Mouse (Mus musculus): ENCODE measurements at regions not wholly inside any gene's neighbourhood (a gene's known extent, or its start where the extent isn't known, plus 50 kb on each side); places are given as distances from the start of the nearest gene placed in this dataset.

DNA sequence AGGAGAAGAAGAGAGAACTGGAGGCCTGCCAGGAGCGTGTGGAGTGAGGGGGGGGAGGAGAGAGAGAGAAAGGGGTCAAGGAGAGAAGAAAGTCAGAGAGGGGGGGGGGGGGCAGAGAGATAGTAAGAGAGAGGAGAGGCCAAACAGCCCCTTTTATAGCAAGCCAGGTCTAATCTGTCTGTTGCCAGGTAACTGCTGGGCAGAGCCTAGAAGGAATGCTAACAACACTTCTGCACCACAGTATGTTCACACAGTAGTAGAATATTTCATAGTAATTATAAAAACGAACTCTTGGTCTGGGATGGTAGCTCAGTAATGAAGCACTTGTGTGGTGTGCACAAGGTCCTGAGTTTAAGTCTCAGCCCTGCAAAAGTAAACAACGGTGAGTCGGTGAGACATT, 248.4 kb upstream of the Cdh5 start:
- DNase-seq (ENCODE audit: inconsistent age in 2 of 2, low spot score in 1 of 2) = no peak

DNA sequence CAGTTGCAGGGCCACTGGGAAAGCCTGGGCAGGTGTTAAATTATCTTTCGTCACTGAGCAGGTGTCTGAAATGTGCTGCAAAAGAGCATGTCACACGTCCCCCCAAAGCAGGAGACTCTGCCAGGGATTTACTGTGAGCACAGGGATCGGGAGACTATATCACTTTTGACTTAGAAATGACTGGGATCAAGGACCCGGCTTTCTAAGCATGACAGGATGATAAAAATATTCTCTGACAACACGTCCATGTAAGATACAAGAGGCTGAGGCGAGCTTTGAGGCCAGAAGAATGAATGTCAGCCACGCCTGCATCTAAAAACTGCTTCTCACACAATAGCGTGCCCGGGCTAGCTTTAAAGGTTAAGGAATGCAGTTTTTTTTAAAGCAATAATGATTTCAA, 246.1 kb upstream of the Cdh5 start:
- DNase-seq (ENCODE audit: inconsistent age in 2 of 2, low spot score in 1 of 2) = peak in 1 of 2 experiments; percentile 37

DNA sequence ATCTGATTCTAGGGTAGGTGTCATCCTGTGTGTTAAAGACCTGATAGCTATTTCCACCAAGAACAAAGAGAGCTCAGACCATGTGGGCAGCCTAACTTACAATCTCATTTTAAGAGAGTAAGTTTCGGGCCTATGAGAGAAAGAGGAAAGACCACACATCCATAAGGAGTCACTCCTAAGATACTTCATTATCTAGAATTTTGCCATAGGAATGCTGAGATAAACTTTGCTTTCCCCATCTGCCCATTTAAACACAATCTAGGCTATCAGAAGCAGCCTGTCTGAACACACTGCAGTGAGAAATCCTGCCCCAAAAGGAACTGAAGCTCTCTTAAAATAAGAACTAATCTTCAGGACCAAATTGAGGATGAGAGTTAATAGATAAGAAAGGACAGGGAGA, 242.3 kb upstream of the Cdh5 start:
- DNase-seq (ENCODE audit: inconsistent age in 2 of 2, low spot score in 1 of 2) = no peak

DNA sequence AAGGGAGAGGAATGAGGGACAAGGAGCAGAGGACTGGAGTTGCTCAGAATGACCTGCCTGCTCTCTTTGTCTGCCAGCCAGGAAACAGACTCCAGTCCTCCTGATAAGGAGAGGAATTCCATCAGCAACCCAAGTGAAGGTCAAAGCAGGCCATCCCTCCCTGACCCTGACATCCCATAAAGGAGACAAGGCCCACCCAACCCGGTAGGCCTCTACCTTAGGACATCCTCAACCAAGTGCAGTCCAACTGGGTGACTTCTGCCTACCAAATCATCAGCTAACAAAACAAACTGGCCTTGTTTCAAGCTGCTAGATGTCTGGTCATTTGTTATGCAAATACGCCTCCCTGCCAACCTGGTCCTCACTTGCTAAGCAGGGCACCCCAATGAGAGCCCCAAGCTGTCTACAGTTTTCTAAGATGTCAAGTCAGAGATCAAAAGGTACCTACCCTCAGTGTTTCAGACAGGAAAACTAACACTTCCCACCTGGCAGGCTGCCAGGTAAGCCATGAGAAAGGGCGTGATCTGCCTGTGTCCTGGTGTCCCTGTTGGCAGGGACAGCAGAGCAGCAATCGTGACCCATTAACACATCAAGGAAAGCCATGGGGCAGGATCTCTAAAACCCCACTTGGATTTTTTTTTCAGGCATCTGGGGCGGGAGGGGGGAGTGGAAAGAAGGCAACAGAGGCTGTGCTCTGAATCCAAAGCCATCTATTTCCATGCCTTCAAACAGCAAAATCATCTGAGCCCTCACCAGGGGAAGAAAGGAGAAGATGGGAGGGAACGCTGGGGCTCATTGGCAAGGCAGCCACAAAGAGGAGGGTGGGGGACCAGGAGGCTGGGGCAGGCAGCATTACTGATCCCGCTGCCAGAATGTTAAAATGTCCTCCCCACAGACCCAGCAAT, 227.6 kb upstream of the Cdh5 start:
- DNase-seq (ENCODE audit: inconsistent age in 2 of 2, low spot score in 1 of 2) = peak; percentile 16 to 54

DNA sequence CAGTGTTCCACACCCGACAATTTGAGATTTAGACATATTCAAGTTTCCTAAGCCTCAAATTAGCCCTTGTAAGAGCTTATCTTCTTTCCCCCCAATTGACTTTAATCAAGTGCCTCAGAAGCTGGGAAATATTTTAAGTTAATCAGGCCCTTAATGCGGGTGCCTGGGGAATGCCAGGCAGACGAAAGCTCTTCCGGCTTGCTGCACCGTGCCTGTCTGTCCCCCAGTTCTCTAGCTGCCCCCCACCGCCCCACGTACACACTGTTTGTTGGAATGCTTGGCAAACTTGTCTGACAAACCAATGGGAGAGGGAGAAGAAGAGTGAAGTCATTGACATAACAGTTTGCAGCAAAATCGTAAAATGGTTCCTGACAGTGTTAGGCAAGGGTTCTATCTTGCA, 226.9 kb upstream of the Cdh5 start:
- no peak for DNase-seq (ENCODE audit: inconsistent age in 2 of 2, low spot score in 1 of 2)

DNA sequence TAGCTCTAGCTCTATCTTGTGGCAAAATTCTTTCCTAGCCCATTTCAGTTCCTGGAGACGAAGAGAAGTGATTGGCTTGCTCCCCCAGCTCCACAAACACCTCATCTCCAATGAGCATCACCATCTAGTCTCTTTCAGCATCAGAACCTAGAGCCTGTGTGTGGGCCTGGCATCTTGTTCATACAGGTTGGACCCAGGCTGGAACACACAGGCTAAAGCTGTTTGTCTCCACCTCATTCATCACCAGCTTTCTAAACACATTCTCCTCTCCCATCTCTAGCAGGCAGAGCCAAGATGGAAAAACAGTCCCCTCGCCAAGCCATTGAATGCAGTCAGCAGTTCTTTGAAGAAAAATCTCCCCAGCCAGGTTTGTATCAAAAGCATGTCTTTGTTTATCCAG, 221.9 kb upstream of the Cdh5 start:
- DNase-seq (ENCODE audit: inconsistent age in 2 of 2, low spot score in 1 of 2) = no peak

DNA sequence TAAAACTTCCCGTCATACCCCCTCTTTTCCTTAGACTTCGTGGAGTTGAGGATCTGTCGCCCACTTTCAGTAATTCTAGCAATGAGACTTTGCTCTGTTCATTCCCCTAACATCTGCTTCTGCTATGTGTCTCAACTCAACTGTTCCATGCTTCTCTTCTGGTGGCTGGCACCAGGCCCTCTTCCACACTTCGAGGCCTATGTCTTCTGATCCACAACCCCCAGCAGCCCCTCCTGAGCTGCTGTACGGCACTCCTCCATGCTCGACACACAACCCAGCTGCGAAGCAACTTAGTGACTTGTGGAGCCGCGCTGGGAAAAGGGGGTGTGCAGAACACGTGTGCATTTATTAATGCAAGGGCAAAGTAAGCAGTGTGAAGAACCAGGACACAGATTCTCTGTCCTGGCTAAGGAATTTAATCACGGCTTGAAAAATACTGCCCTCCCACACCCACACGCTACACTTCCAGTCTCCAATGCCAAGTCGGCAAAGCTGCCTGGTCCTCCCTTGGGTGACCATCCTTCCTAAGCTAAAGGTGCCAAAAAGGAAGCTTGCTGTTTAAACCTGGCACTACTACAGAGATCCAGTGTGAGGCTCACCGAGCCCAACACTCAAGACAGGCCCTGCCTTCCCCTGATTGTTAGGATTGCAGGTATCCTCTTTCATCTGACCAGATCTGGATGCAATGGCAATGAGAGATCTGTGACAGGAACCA, 220.8 kb upstream of the Cdh5 start:
- peak in 1 of 2 experiments; percentile 26 for DNase-seq (ENCODE audit: inconsistent age in 2 of 2, low spot score in 1 of 2)

DNA sequence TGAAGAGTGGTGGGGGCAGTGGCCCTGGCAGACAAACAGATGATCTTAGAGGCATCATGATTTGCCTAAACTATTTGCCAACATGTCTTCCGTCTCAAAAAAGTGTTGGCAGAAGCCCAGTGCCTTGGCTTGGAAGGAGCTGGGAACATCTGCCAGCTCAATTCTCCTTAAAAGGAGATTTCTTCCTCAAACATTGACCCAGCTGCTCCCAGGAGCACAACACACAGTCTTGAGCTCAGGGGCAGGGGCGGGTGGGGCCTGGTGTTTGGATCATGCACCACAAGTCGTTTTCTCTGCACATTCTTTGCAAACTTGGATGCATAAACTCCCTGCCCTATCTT, 220.3 kb upstream of the Cdh5 start:
- peak in 1 of 2 experiments; percentile 33 for DNase-seq (ENCODE audit: inconsistent age in 2 of 2, low spot score in 1 of 2)

DNA sequence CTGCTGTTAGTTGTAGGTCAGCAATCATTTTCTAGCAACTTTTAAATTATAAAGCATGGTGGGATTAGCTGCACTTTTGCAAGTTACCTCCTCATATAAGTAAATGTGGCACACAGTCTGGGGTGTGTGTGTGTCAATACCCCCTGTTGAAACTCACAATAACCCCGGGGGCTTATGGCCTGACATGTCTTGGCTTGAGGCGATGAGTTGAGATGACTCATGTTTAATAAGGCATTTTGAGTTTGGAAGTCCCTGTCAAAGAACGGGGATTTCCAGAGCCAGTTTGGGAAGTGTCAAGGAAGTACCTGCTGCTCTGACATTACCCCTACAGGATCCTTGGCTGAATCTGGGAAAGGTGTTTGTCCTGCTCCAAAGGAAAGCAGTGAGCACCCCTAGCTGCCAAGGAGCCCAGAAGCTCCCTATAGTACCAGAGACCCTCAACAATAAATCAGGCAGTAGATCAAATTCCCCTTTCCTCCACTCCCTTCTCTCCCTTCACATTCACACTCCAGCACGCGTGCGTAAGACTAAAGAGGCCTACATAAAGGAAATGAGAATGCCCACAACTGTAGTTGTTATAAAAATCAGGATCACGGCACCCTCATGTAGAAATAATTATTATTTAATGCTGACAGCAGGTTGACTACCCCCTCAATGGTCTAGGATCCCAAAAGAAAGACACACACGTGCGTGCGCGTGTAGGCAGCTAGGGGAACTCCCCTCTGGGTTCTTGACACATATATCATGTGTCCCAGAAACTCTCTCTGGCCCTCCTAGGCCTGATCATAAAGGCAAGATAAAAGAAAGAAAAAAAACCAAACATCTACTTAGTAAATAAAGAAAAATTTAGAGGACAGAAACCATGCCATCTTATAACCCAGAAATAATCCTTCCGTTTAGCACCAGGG, 216.3 kb upstream of the Cdh5 start:
- no peak for DNase-seq (ENCODE audit: inconsistent age in 2 of 2, low spot score in 1 of 2)

DNA sequence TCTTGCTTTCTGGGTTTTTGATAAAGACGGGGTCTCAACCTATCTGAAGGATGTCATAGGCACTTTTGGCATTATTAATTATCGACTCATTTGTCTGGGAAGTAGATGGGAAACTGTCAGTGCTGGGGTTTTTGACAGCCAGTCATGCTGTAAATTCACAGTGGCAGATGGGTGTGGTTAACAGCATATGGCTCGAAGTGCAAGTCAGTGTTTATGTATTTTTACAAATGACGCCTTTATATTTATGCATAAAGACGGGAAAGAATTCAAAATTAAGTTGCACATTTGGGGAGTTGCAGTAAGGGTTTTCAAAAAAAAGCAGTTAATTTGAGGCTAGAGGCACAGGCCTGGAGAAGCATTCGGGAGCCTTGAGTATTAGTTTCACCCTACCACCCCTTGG, 206.8 kb upstream of the Cdh5 start:
- DNase-seq (ENCODE audit: inconsistent age in 2 of 2, low spot score in 1 of 2) = no peak

DNA sequence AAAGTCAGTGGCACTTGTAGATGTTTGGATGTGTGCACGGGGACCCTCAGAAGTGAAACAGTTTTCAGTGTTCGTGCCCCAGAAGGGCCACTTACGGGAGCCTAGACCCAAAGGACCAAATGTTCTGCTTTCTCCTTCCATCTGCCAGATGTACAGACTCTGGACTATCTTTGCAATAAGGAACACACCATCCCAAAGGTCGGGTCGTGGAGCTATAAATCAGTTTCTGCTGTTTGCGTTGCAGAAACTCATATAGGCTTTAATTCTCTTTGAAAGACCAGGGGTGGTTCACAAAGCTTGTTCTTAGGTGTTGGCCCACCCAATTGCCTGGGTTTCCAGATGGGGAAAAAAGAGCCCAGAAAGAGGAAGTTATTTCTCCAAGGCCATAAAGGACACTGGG, 206.3 kb upstream of the Cdh5 start:
- DNase-seq (ENCODE audit: inconsistent age in 2 of 2, low spot score in 1 of 2) = no peak

DNA sequence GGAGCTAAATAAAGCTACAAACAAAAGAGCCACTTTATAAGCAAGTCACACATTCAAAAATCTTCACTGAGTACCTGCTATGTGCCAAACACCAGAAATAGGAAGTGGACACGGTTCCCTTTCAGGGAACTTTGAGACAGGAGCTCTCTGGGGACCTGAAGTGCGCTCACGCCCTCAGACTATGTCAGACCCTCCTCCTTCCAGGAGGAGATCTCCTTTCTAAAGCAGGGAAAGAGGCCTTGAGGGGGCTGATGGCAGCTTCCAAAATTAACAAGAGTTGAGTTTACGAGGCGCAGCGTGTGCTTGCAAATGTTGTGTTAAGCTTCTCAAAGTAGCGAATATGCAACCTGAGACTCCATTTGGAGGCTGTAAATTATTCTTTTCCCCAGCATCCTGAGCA, 204.0 kb upstream of the Cdh5 start:
- DNase-seq (ENCODE audit: inconsistent age in 2 of 2, low spot score in 1 of 2) = no peak

DNA sequence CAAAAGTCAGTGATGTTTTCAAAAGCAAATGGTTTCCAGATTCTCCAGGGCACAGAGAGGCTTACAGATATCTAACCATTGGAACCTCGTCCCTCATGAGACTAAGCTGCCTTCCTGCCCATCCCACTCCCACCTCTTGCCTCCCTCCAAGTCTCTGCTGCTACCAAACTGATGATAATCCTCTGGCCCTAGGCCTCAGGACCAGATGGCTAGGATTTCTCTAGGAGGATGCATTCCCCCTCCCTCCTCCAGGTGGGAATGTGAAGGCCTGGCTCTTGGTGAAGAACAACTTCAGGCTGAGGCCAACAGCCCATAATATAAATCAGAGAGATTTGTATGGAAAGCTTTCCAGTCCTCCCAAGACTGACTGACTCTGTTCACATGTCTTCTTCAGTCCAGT, 198.9 kb upstream of the Cdh5 start:
- no peak for DNase-seq (ENCODE audit: inconsistent age in 2 of 2, low spot score in 1 of 2)

DNA sequence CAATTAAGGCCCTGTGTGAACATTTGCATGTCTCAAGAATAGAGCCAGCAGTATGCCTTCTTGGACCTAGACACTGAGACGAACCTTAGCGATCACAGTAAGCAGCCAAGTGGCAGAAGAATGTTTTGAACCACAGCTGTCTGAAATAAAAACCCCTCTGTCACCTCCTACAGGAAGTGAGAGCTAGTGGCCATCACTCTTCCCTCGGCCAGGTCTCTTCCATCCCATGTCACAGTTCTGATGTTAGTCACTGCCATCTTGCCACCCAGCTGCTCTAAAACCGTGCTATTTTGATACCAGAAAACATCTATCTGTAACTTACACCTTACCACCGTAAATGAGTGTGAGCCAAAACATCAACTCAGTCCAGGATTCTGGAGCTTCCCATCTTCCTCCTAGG, 197.8 kb upstream of the Cdh5 start:
- DNase-seq (ENCODE audit: inconsistent age in 2 of 2, low spot score in 1 of 2) = no peak

DNA sequence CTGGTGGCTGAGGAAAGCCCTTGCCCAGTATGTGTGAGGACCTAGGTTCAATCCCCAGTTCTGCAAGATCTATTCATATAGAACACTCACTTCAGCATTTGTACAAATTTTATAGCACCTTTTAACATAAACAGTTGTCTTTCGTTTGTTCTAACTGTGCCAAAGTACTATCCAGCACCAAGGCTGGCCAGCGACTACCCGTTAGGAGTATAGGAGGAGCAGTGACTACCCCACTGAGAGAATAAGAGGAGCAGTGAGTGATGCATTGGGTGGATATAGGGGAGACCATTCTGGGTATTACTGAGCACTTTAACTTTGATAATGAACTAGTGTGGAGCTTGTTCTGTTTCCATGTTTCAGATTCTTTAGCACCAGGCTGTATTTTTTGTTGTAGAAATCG, 193.8 kb upstream of the Cdh5 start:
- DNase-seq (ENCODE audit: inconsistent age in 2 of 2, low spot score in 1 of 2) = no peak

DNA sequence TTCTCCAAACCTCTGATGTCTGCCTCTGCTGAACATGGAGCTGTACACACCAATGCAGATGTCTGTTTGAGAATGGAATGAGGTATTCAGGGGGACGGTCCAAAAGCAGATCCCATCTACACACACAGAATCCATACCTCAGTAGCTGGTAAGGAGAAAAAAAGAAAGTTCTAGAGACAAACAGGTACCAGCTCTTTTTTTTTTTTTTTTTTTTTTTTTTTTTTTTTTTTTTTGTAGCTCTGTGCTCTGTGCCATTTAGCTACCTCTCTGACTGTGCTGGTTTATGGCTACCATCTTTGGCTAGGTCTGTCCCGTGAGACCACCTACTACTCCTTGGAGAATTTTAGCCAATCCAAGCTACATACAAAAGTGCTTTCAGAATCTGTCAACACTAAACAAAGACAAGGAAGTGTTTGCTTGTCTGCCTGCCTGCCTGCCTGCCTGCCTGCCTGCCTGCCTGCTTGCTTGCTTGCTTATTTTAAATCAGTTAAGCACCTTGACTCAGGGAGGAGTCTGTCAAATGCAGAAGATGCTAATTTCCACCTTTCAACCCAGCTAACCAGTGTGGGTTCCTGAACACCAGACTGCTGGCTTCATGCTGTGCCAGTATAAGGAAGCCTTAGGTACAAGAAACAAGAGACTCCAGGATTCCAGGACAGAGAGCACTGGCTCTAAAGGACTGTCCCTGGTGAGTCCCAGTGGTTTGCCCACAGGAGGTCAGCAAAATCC, 190.0 kb upstream of the Cdh5 start:
- no peak for DNase-seq (ENCODE audit: inconsistent age in 2 of 2, low spot score in 1 of 2)

DNA sequence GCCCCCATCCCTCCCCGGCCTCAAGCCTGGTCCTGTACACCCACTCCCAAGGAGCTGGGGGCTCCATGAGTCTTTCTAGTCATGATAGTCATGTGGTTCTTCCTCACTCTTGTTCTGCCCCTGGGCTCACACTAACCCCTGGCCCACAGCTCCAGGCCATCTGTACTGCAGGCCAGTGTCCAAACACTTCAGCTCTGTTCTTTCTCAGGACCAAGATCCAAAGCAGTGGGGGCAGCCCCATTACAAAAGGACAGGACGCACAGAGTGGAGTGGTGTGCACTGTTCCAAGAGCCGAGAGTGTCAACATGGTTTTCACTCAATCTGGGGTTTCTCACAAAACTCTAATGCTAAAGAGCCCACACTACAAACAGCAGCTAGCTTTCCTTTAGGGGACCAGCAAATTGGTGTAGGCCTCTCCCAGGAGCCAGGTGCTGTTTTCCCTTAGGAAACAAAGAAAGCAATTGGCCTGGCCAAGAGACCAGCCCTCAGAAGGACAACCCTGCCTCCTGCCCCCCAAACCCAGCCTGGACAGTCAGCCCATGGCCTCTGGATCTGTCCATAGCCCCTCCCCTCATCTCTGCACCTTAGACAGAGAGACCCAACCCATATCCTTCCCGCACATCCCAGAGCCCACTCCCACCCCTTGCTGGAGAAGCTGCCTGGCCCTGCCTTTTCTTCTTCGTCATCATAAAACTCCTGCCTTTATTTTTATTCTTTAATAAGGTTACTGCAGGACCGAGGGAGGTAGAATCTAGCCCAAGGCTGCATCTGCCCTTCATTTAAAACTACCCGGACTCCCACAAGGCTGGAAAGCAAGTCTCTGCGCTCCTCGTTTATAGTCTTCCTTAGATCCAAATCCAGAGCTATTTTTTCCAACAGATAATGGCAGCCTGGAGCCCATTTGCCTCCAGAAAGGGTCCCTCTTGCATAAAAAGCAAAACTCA, 188.2 kb upstream of the Cdh5 start:
- DNase-seq (ENCODE audit: inconsistent age in 2 of 2, low spot score in 1 of 2) = peak in 1 of 2 experiments; percentile 4

DNA sequence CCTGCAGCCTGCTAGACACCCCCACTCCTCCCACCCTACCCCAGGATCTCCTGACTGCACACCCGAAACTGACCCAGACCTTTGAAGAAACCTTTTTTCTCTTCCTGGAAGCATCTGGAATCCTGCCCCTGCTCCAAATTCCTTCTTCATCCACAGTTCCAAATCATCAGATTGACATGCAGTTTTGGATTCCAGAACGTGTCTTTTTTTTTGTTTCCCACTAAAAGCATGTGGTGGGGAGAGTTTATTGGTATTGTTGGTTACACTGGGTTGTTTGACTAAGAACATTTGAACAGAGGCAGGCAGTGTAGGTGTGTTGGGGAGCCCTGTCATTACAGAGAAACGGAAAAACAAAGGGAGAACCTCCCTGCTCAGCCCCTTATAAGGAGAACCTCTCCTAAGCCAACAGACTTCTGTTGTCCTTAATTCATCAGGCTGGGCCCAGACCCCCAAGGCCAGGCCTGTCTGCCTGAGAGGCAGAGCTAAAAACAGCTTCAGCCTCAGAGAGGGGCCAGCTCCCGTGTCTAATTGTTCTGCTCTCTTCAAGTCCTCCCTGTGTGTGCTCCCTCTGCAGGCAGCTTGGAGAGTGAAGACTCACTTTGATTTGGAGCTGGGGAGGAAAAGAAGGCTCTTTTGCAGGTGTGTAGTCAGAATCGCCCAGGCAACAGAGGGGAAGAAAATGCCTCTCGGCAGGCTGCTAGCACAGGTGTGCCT, 187.3 kb upstream of the Cdh5 start:
- peak; percentile 11 to 47 for DNase-seq (ENCODE audit: inconsistent age in 2 of 2, low spot score in 1 of 2)

DNA sequence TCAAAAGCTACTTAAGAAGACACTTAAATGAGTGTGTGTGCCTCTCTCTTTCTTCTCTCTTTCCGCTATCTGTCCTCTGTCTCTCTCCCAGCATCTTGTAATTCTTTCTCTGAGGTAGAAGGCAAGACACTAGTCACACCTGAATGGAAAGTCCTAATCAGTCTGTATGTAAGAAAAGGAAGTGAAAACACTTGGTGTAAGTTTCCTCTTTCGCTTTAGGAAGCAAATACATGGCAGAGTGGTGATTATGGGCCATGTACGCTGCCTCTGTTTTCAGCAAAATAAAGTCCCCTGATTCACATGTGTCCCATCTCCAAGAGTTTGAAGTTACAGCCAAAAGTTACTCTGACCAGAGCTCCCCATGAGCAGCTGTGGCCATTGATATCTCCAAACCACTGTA, 182.1 kb upstream of the Cdh5 start:
- DNase-seq (ENCODE audit: inconsistent age in 2 of 2, low spot score in 1 of 2) = no peak

Data from adrenal gland, adult (tissue).